Mouse (Mus musculus): ENCODE results near the gene Papolb.

DNA sequence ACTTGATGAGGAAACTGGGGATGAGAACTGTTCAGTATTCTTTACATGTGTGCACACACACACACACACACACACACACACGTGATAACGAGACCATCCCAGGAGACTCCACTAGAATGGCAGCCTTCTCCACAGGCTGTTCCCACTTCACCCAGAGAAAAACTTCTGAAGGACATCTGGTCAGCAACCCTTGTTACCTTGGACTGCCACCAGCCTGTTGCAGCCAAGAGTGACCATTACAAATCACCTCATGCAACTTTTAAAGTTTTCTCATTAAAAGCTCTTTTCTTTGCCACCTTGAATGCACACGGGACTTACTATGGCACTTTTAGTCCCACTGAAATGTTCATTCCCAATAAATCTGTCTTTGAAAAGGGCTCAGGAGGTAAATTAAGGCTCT, 7.4 kb upstream of the Papolb start:
- TF ChIP-seq CTCF (IDR thresholded peaks at IDR 0.05; ENCODE audit: low read depth) (no peak), EP300 (optimal IDR thresholded peaks at IDR 0.05) (no peak)
